Mouse (Mus musculus) liver, postnatal 0 days (tissue): ENCODE results near the gene Zdhhc21.

Experiments
- CTCF ChIP-seq: sonication (generic); IDR thresholded peaks from 2 replicates; pipeline ENCODE4 v1.5.1; 2016; ENCODE audit warnings: antibody characterized with exemption, low read depth
- EP300 ChIP-seq: IDR thresholded peaks from 2 replicates; pipeline ENCODE4 v1.6.1; 2016; ENCODE audit warnings: antibody characterized with exemption, low read depth, mild to moderate bottlenecking

- TF ChIP-seq CTCF (no peak), EP300 (no peak)
Measured at GRCm38 (mm10) chr4:82863316-82863715, 3.6 kb upstream of the Zdhhc21 start.
